Mouse (Mus musculus) frontal cortex, postnatal 36 days (tissue): ENCODE measurements around the gene Rpusd2.

ENCODE experiments used
- DNase-seq, 2 experiments: peaks; one replicate each; pipeline ENCODE4 v3.0.0; 2022; ENCODE audit warnings: low spot score in 2 of 2

Rpusd2 gene

DNA sequence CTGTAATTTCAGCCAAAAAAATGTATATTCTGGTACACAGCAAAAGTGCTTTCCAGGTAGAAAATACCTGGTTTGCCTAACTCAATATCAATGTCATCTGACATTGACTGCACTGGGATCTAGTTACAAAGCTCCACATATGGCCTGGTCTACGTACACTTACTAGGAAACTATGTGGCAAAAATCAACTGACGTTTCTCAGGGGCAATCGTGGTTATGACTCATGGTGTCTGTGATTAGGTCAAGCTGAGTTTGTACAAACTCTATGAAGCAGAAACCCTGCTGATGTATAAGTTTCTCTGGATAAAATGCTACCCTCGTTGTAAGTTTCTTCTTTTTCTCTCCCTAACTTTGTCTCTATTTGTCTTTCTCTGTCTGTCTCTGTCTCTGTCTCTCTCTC, 2.4 kb upstream of the Rpusd2 start:
- DNase-seq: no peak

DNA sequence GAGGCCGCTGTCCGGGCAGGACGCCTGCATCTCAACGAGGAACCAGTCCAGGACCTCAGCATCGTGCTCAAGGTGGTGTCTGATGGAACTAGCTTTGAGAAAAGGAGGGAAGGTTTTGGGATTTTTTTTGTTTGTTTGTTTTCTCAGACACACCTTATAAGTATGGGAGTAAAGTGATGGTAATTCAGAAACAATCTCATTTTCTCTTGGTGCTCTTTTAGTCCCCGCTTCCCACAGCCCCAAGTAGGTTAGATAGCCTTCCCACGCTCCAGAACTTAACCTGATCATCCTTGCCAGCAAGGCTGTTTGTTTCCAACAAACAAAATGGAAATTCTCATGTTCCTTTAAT, 781 bp downstream of the Rpusd2 start:
- DNase-seq: no peak

DNA sequence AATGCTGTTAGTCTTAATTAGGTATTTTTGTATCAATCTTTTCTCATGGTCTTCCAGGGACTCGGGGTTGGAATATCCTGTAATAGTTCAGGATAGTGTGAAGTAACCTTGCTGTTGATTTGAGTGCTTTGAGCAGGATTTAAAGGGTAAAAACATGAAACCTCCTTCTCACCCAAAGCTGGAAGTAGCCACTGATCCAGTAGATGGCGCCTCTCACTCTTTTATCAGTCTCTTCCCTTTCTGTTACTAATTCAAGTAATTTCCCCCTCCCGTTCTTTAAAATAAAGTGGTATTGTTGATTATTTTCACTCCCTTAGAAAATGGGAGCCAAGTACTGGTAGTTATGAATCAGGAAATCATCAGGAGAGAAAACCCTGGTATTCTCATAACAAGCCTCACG, 6.3 kb downstream of the Rpusd2 start:
- DNase-seq: peak in 1 of 2 experiments; percentile 49

DNA sequence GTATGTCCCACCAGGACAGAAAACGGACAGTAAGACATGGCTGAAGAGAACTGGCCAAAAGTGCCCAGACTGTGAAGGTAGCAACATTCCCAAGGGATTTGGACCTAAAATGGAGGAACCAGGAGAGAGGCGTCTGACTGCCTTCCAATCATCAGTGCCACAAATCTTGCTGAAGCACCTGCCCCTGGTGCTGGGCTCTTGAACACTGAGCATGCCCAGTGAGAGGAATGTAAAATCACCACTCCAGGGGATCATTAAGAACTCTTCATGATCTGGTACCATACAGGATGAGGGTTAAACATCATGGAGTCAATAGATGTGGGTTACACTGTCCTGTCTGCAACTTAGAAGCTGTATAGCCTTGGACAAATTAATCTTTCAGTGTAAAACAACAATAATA, 10.6 kb downstream of the Rpusd2 start:
- no peak for DNase-seq

DNA sequence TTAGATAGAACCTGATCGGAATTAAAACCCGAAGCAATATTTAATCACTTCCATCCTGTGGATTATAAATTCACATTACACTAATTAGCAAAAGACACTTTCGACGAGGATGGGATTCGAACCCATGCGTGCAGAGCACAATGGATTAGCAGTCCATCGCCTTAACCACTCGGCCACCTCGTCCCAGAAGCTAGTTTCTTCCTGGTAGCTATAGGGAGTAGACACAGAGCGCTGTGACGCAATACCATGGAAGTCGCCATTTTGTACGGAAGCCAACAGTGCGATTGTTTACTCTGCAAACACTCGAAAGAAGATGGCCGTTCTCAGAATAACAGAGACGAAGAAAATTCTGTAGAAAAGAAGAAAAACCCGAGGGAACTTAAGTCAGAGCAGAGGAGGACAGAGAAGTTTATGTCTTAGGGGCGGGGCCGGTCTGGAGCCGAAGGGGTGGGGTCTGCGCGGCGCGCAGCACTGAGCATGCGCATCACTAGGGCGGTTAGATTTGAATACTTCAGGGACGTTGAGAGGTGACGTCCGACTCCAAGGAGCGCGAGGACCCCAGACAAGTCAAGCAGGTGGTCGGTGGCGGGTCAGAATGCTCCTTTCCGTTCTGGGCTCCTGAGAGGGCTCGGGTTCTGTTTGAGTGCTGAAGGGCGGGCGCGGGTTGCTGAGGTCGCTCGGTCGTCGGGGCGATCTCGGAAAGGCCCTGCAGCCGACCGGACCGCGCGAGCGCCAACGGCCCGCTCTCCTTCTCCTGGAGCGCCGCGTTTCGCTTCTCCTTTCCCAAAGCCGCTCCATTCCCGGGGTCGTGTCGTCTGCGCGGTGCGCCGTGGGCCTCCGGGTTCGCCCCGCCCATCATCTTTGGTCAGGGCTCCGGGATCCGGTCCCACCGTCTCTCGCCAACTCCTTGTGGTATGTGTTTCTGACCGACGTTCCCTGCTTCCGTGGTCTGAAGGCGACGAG, 12.3 kb downstream of the Rpusd2 start, which contains the start of gene Knl1:
Gene Knl1, plus strand, starts transcription at position 471 of the 963 bp plus-strand sequence.
- peak; percentile 99 for DNase-seq

DNA sequence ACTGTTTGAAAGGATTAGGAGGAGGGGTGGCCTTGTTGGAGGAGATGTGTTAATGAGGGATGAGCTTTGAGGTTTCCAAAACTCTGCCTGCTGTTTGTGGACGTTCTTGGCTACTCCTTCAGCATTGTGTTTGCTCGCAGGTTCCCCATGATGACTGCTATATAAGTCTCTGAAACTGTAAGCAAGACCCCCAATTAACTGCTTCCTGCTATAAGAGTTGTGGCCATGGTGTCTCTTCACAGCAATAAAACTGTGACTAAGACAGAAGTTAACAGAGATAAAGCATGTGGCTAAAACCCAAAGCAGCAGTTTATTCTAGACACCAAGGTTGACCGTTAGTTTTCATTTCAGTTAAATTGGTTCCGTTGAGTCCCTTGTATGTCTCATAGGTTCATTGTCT, 13.3 kb downstream of the Rpusd2 start:
- DNase-seq: no peak

DNA sequence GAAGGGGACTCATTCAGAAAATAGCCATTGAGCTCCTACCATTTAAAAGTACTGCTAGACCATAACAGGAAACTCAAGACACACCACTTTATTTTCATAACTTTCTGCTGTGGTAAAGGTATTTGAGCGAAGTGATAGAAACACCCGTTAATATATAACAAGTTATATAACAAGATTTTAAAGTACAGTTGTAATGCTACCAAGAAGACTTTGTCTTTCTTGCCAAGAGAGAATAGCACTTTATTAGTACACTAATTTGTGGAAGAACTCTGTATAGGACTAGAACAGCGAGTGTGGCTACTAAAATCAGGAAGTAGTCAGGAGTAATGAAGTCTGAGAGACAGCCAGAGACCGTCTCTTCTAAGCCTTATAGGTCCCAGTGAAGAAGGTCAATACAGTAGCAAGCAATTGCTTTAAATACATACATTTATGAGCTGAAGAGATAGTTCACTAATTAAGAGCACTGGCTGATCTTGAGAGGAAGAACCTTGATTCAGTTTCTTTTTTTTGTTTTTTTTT, 15.6 kb downstream of the Rpusd2 start:
- no peak for DNase-seq

DNA sequence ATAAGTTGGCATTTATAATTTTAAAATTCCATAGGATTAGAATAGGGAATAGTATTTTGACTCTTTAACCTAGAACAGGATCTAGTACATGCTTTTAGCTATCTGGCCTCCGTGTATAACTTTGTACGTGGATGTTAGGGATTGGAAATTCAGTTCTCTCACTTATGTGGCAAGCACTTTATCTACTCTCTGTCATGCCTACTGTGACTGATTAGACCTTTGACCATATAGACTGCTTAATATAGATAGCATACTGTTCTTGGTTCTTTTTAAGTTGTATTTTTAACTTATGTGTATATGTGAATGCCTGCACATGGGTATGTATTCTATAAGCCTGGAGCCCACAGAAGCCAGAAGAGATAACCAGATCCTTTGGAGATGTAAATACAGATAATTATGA, 25.5 kb downstream of the Rpusd2 start:
- DNase-seq: no peak

DNA sequence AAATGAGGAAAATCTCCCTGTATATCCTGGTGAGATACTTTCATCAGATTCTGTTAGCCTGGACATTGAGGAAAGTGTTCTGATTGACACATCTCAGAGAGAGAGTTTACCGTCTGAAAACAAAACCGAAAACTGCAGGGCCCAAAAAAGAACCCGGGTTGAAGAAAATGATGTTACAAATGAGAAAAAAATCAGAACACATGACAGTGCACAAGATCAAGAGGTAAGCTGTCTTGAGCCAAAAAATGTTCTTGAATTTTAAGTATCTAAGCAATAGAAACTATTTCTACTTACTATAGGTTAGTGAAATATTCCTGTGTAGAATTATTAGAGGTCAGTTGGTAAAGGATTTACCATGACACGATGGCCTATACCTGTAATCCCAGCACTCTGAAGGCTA, 37.8 kb downstream of the Rpusd2 start:
- no peak for DNase-seq

DNA sequence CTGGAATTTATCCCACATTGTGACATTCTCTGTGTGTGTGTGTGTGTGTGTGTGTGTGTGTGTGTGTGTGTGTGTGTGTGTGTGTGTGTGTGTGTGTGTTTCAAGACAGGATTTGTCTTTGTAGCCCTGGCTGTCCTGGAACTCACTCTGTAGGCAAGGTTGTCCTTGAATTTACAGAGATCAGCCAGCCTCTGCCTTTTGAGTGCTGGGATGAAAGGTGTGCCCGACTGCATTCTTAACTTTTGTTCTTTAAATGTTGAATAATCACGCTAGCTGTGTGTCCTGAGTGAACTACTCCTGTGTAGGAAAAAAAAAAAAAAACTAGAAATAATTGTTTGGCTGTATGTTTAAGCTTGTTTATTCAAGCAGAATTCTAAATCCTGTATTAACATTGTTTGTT, 51.6 kb downstream of the Rpusd2 start:
- DNase-seq: no peak
